In the genomic region with DNA sequence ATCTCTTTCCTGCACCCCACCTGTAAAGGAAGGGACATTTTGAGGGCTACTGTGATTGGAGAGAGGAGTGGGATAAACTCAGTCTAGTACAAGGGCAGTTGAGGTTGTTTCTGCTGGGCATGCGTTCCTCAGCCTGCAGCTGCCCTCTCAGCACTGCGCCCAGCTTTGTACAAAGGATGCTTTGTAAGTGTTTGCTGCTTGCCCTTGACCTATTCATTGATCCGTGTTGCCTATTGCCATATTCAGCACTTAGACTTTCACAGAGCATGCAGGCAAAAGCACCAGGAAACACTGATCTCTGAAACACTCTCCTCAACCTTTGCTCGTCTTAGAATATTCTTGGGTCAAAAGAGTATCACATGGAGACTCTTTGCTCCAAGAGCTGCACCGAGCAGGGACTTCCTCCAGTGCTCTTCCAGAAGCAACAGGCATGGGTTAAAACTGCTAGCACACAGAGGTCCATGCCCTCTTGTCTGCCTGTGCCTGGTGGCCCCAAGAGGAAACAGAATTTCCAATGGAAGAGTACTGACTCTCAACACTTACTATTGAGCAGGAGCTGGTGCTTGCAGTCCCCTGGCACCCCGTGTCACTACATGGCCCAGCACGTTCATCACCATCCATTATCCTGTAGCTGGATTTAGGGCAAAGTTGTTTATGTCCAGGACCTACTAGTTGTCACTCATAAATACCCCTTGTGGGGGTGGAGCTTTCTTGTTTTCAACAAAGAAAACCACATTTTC, we compare ENCODE assay signal across 23 mouse cellular contexts. TPM values are rescaled to one million over a fixed set of nuclear protein-coding genes. Genes with fewer than 3 reads are reported as not detected.
DNase-seq lines count a peak whose midpoint lies in the region; ATAC-seq lines count a peak whose summit lies in the region.
"Had no signal": no experiment of that assay in that cellular context is flagged by ENCODE, and none has a peak within 500 bp of the region (broad histone marks: within the 10 kb centered on the region; RNA-seq: fewer than 3 reads in every experiment).

No protein-coding gene starts in this region.

- 72% methylated on average over 7 of the region's 7 CpGs for WGBS in intestine, embryonic 14.5 days
- 73% methylated on average over 7 of the region's 7 CpGs for WGBS in hindbrain, embryonic 10.5 days

- ATAC-seq in intestine, embryonic 14.5 days (replicated peaks; ENCODE audit: low FRiP score, low TSS enrichment, low read depth), result no peak
- no peak for ATAC-seq in granulocyte monocyte progenitor cell, adult 5-6 weeks (replicated peaks; ENCODE audit: poor library complexity, severe bottlenecking)
- ATAC-seq: forebrain, postnatal 0 days had no signal

- no peaks in the 10 kb centered on the region for H3K27me3 ChIP-seq in intestine, embryonic 14.5 days (replicated peaks; ENCODE audit: control insufficient read depth, insufficient read depth, low read length)
- H3K27me3 ChIP-seq in hindbrain, embryonic 10.5 days (ENCODE audit: insufficient read depth, poor library complexity, severe bottlenecking), result no peaks in the 10 kb centered on the region
- H3K27me3 ChIP-seq: embryonic facial prominence, embryonic 12.5 days; hindbrain, embryonic 15.5 days; liver, embryonic 13.5 days; neural tube, embryonic 12.5 days had no signal

- H3K9me3 ChIP-seq in intestine, embryonic 14.5 days (ENCODE audit: control insufficient read depth, low read length), result no peaks in the 10 kb centered on the region
- no peaks in the 10 kb centered on the region for H3K9me3 ChIP-seq in hindbrain, embryonic 10.5 days
- H3K9me3 ChIP-seq: embryonic facial prominence, embryonic 12.5 days; hindbrain, embryonic 15.5 days; limb, embryonic 10.5 days; liver, embryonic 13.5 days; neural tube, embryonic 12.5 days had no signal

- H3K4me1 ChIP-seq in intestine, embryonic 14.5 days (replicated peaks; ENCODE audit: control insufficient read depth, insufficient read depth, low read length), result no peaks in the 10 kb centered on the region
- peaks cover 9% of the 10 kb centered on the region for H3K4me1 ChIP-seq in hindbrain, embryonic 10.5 days (replicated peaks)
- H3K4me1 ChIP-seq: embryonic facial prominence, embryonic 12.5 days; hindbrain, embryonic 15.5 days; limb, embryonic 10.5 days; neural tube, embryonic 12.5 days had no signal

- H3K9ac ChIP-seq in intestine, embryonic 14.5 days (ENCODE audit: low read length), result no peak overlapping the region
- H3K9ac ChIP-seq: embryonic facial prominence, embryonic 12.5 days; forebrain, postnatal 0 days; hindbrain, embryonic 15.5 days; liver, embryonic 13.5 days; neural tube, embryonic 12.5 days had no signal

- no peak overlapping the region for H3K4me2 ChIP-seq in intestine, embryonic 14.5 days (ENCODE audit: low read length)
- H3K4me2 ChIP-seq: embryonic facial prominence, embryonic 12.5 days; hindbrain, embryonic 15.5 days; liver, embryonic 13.5 days; neural tube, embryonic 12.5 days had no signal

- peaks cover 45% of the 10 kb centered on the region for H3K36me3 ChIP-seq in intestine, embryonic 14.5 days (ENCODE audit: control insufficient read depth, insufficient read depth, low read length)
- peaks cover 54% of the 10 kb centered on the region for H3K36me3 ChIP-seq in hindbrain, embryonic 10.5 days

- H3K27ac ChIP-seq in intestine, embryonic 14.5 days (ENCODE audit: low read depth), result no peak overlapping the region
- no peak overlapping the region for H3K27ac ChIP-seq in hindbrain, embryonic 10.5 days
- H3K27ac ChIP-seq: embryonic facial prominence, embryonic 12.5 days; hindbrain, embryonic 15.5 days; limb, embryonic 10.5 days; liver, embryonic 13.5 days; neural tube, embryonic 12.5 days; stomach, postnatal 0 days had no signal

- DNase-seq in kidney, adult 8-10 months, result peak; percentile 32 to 61
- DNase-seq in kidney, adult 18-20 months, result no peak
- peak; percentile 53 for DNase-seq in retina, postnatal 1 day
- no peak for DNase-seq in retina, embryonic 14.5 days (ENCODE audit: low spot score)
- DNase-seq in intestine, embryonic 14.5 days (ENCODE audit: low spot score), result peak; percentile 39
- no peak for DNase-seq in hindbrain, embryonic 10.5 days (ENCODE audit: low spot score)
- DNase-seq: cerebellum, adult 18-20 months; forebrain, postnatal 0 days; gastrocnemius, postnatal 10 days; heart, postnatal 10 days; liver, embryonic 13.5 days; thymus, postnatal 4 days had no signal

- no peak overlapping the region for H3K4me3 ChIP-seq in intestine, embryonic 14.5 days (ENCODE audit: low read depth, low read length)
- H3K4me3 ChIP-seq in hindbrain, embryonic 10.5 days, result no peak overlapping the region
- H3K4me3 ChIP-seq: embryonic facial prominence, embryonic 12.5 days; hindbrain, embryonic 15.5 days; limb, embryonic 10.5 days; liver, embryonic 13.5 days; neural tube, embryonic 12.5 days had no signal

RNA-seq across cellular contexts. Expression of a gene that starts 15.2 kb away (rescaled TPM):
- 42.2 and 46.0 TPM in 2 replicates for polyA plus RNA-seq in intestine, embryonic 14.5 days (2014; fragmentation: Nextera tagmentation; extraction: Ambion mirVana)
- polyA plus RNA-seq in hindbrain, embryonic 10.5 days (2016; fragmentation: Nextera tagmentation; extraction: Ambion mirVana), result 0.20 and 0.44 TPM in 2 replicates
- not detected in 2 replicates for total RNA-seq in granulocyte monocyte progenitor cell, adult 5-6 weeks (2014; fragmentation: Nextera tagmentation)
- total RNA-seq in granulocyte monocyte progenitor cell, adult 5-6 weeks (2017), result 0.05 and 0.30 TPM in 2 replicates
- total RNA-seq: adrenal gland, adult 18-20 months; forebrain, postnatal 0 days; gastrocnemius, postnatal 10 days; megakaryocyte, adult 5-6 weeks; midbrain, postnatal 0 days had no signal

RNA-seq across cellular contexts. Expression of a gene that starts 23.6 kb away (rescaled TPM):
- polyA plus RNA-seq in intestine, embryonic 14.5 days (2014; fragmentation: Nextera tagmentation; extraction: Ambion mirVana), result 0.20 TPM in 1 of 2 replicates, not detected in the other
- not detected in 2 replicates for polyA plus RNA-seq in hindbrain, embryonic 10.5 days (2016; fragmentation: Nextera tagmentation; extraction: Ambion mirVana)
- total RNA-seq in granulocyte monocyte progenitor cell, adult 5-6 weeks (2014; fragmentation: Nextera tagmentation), result not detected in 2 replicates
- not detected in 2 replicates for total RNA-seq in granulocyte monocyte progenitor cell, adult 5-6 weeks (2017)
- total RNA-seq: adrenal gland, adult 18-20 months; ES-E14; forebrain, postnatal 0 days; gastrocnemius, postnatal 10 days; heart, postnatal 10 days; midbrain, postnatal 0 days had no signal
- polyA plus RNA-seq: embryonic facial prominence, embryonic 12.5 days; forebrain, postnatal 0 days; limb, embryonic 10.5 days; liver, embryonic 13.5 days; lung, embryonic 16.5 days; neural tube, embryonic 12.5 days; stomach, postnatal 0 days had no signal

RNA-seq across cellular contexts. Expression of a gene that starts 41.7 kb away (rescaled TPM):
- 45.0 and 51.1 TPM in 2 replicates for polyA plus RNA-seq in intestine, embryonic 14.5 days (2014; fragmentation: Nextera tagmentation; extraction: Ambion mirVana)
- 38.6 and 42.9 TPM in 2 replicates for polyA plus RNA-seq in hindbrain, embryonic 10.5 days (2016; fragmentation: Nextera tagmentation; extraction: Ambion mirVana)
- 53.2 and 65.3 TPM in 2 replicates for total RNA-seq in granulocyte monocyte progenitor cell, adult 5-6 weeks (2014; fragmentation: Nextera tagmentation)
- 79.3 and 90.5 TPM in 2 replicates for total RNA-seq in granulocyte monocyte progenitor cell, adult 5-6 weeks (2017)

RNA-seq across cellular contexts. Expression of a gene that starts 52.9 kb away (rescaled TPM):
- polyA plus RNA-seq in intestine, embryonic 14.5 days (2014; fragmentation: Nextera tagmentation; extraction: Ambion mirVana), result 43.0 and 43.9 TPM in 2 replicates
- 34.7 and 35.9 TPM in 2 replicates for polyA plus RNA-seq in hindbrain, embryonic 10.5 days (2016; fragmentation: Nextera tagmentation; extraction: Ambion mirVana)
- total RNA-seq in granulocyte monocyte progenitor cell, adult 5-6 weeks (2014; fragmentation: Nextera tagmentation), result 41.4 and 54.7 TPM in 2 replicates
- total RNA-seq in granulocyte monocyte progenitor cell, adult 5-6 weeks (2017), result 31.5 and 49.4 TPM in 2 replicates

Comparison
In these comparisons a context has a peak if more than half of its experiments do, and no peak if none do; other contexts are left out.
1. DNase-seq: peak in kidney, adult 8-10 months (2 of 2), retina, postnatal 1 day (single experiment) and intestine, embryonic 14.5 days (single experiment); none in kidney, adult 18-20 months (single experiment), retina, embryonic 14.5 days (single experiment) and hindbrain, embryonic 10.5 days (single experiment).
2. RNA of a gene that starts 15.2 kb away (polyA plus RNA-seq): 42.2 to 46.0 TPM in intestine, embryonic 14.5 days; 0.20 to 0.44 TPM in hindbrain, embryonic 10.5 days; every median in the first group is over 10 times any median in the second.